8 mouse cellular contexts compared by ENCODE assay signal in genomic region chr5:21055071-21055819, GRCm38 (mm10). TPM values are rescaled to one million over a fixed set of nuclear protein-coding genes. Genes with fewer than 3 reads are reported as not detected.
DNase-seq lines count a peak whose midpoint lies in the region; ATAC-seq and TF ChIP-seq lines count a peak whose summit lies in the region.

No protein-coding gene starts in this region.

- H3K27ac ChIP-seq in embryonic fibroblast, embryonic 13.5 days (ENCODE audit: insufficient read depth, low read length) = peak overlapping the region; percentile 86
- peak overlapping the region; percentile 97 to 99 for H3K27ac ChIP-seq in heart, embryonic 14.5 days (replicated peaks in 1 of 2; ENCODE audit: control insufficient read depth in 1 of 2, insufficient read depth in 1 of 2, low read depth in 2 of 2, low read length in 2 of 2)
- peak overlapping the region; percentile 99 for H3K27ac ChIP-seq in kidney, postnatal 0 days
- H3K27ac ChIP-seq in liver, postnatal 0 days (ENCODE audit: low read depth) = peak overlapping the region; percentile 98

- H3K4me2 ChIP-seq in heart, embryonic 14.5 days (ENCODE audit: low read length) = peak overlapping the region; percentile 73
- H3K4me2 ChIP-seq in kidney, postnatal 0 days (ENCODE audit: low read length) = peak overlapping the region; percentile 72
- peak overlapping the region; percentile 80 for H3K4me2 ChIP-seq in liver, postnatal 0 days (ENCODE audit: low read depth, low read length)

- no peak for TF ChIP-seq POLR2A in embryonic fibroblast, embryonic 13.5 days (IDR thresholded peaks at IDR 0.05; ENCODE audit: low read depth, low read length)

- TF ChIP-seq EP300 in liver, postnatal 0 days (IDR thresholded peaks at IDR 0.05; ENCODE audit: low read depth) = no peak

- TF ChIP-seq CTCF in embryonic fibroblast, embryonic 13.5 days (IDR thresholded peaks at IDR 0.05; ENCODE audit: borderline replicate concordance, insufficient read depth, low read length) = no peak
- TF ChIP-seq CTCF in kidney, postnatal 0 days (IDR thresholded peaks at IDR 0.05; ENCODE audit: low read depth) = no peak
- TF ChIP-seq CTCF in liver, postnatal 0 days (IDR thresholded peaks at IDR 0.05; ENCODE audit: low read depth) = no peak

- H3K4me1 ChIP-seq in embryonic fibroblast, embryonic 13.5 days (ENCODE audit: control insufficient read depth, insufficient read depth, low read length) = peaks cover 3% of the 10 kb centered on the region
- peaks cover 2 to 21% of the 10 kb centered on the region in 2 experiments for H3K4me1 ChIP-seq in heart, embryonic 14.5 days (ENCODE audit: control insufficient read depth in 2 of 2, insufficient read depth in 2 of 2, low read length in 2 of 2)
- H3K4me1 ChIP-seq in kidney, postnatal 0 days (replicated peaks; ENCODE audit: insufficient read depth, low read length) = no peaks in the 10 kb centered on the region
- peaks cover 27% of the 10 kb centered on the region for H3K4me1 ChIP-seq in liver, postnatal 0 days (ENCODE audit: insufficient read depth)

- no peaks in the 10 kb centered on the region for H3K9me3 ChIP-seq in heart, embryonic 14.5 days (ENCODE audit: control insufficient read depth, low read length)
- no peaks in the 10 kb centered on the region for H3K9me3 ChIP-seq in kidney, postnatal 0 days (replicated peaks; ENCODE audit: low read length)
- H3K9me3 ChIP-seq in liver, postnatal 0 days (ENCODE audit: low read length) = no peaks in the 10 kb centered on the region

- ATAC-seq in heart, embryonic 14.5 days (ENCODE audit: insufficient number of reproducible peaks, insufficient read depth, low FRiP score, low read depth) = peak; percentile 13
- ATAC-seq in kidney, postnatal 0 days (replicated peaks; ENCODE audit: low FRiP score, low read depth) = peak; percentile 42
- ATAC-seq in liver, postnatal 0 days = peak; percentile 14

- peak; percentile 62 for DNase-seq in 3T3-L1 (ENCODE audit: low read depth, low spot score)
- peak; percentile 74 to 92 for DNase-seq in adrenal gland, adult (ENCODE audit: inconsistent age in 2 of 2, low spot score in 1 of 2)
- DNase-seq in kidney, postnatal 0 days (ENCODE audit: low spot score) = peak; percentile 65
- DNase-seq in liver, postnatal 0 days = peak; percentile 67
- peak; percentile 31 for DNase-seq in ovary, postnatal 10 days (ENCODE audit: low spot score)
- DNase-seq in urinary bladder, postnatal 10 days (ENCODE audit: low spot score) = peak; percentile 26

- H3K27me3 ChIP-seq in heart, embryonic 14.5 days (ENCODE audit: control insufficient read depth, insufficient read depth, low read length) = no peaks in the 10 kb centered on the region
- H3K27me3 ChIP-seq in kidney, postnatal 0 days (ENCODE audit: insufficient read depth, low read length) = no peaks in the 10 kb centered on the region
- no peaks in the 10 kb centered on the region for H3K27me3 ChIP-seq in liver, postnatal 0 days (ENCODE audit: insufficient read depth, low read length)

- peak overlapping the region; percentile 84 for H3K4me3 ChIP-seq in embryonic fibroblast, embryonic 13.5 days (ENCODE audit: insufficient read depth, low read length)
- H3K4me3 ChIP-seq in heart, embryonic 14.5 days (ENCODE audit: control insufficient read depth in 1 of 2, insufficient read depth in 1 of 2, low read depth in 1 of 2, low read length in 2 of 2) = peak overlapping the region; percentile 96 to 98
- H3K4me3 ChIP-seq in kidney, postnatal 0 days (replicated peaks; ENCODE audit: low read depth, low read length) = peak overlapping the region; percentile 96
- peak overlapping the region; percentile 99 for H3K4me3 ChIP-seq in liver, postnatal 0 days (ENCODE audit: low read depth, low read length)

- H3K36me3 ChIP-seq in heart, embryonic 14.5 days (ENCODE audit: control insufficient read depth, insufficient read depth, low read length) = no peaks in the 10 kb centered on the region
- H3K36me3 ChIP-seq in kidney, postnatal 0 days (ENCODE audit: insufficient read depth, low read length) = no peaks in the 10 kb centered on the region
- H3K36me3 ChIP-seq in liver, postnatal 0 days (replicated peaks; ENCODE audit: insufficient read depth, low read length) = no peaks in the 10 kb centered on the region

- WGBS in heart, embryonic 14.5 days = under 1% methylated on average over 83 of the region's 84 CpGs
- WGBS in kidney, postnatal 0 days = under 1% methylated on average over 58 of the region's 84 CpGs
- WGBS in liver, postnatal 0 days (ENCODE audit: insufficient replicate concordance) = under 1% methylated on average over 69 of the region's 84 CpGs

- peak overlapping the region; percentile 99 for H3K9ac ChIP-seq in heart, embryonic 14.5 days (ENCODE audit: low read length)
- H3K9ac ChIP-seq in kidney, postnatal 0 days (ENCODE audit: low read depth, low read length) = peak overlapping the region; percentile 97
- peak overlapping the region; percentile 98 for H3K9ac ChIP-seq in liver, postnatal 0 days (replicated peaks)

RNA-seq across cellular contexts. Expression of gene Ptpn12, which starts 0.5 kb away (rescaled TPM):
- polyA plus RNA-seq in embryonic fibroblast, embryonic 13.5 days (2011; ENCODE audit: insufficient read length, low read depth, missing spikeins) = 93.5 and 96.4 TPM in 2 replicates
- 20.0 and 22.5 TPM in 2 replicates for polyA plus RNA-seq in heart, embryonic 14.5 days (2014; fragmentation: Nextera tagmentation; extraction: Ambion mirVana)
- polyA plus RNA-seq in kidney, postnatal 0 days (2015; fragmentation: Nextera tagmentation; extraction: Ambion mirVana) = 21.3 and 23.3 TPM in 2 replicates
- polyA plus RNA-seq in liver, postnatal 0 days (2015; fragmentation: Nextera tagmentation; extraction: Ambion mirVana) = 11.3 and 12.5 TPM in 2 replicates

Comparison
In these comparisons a context has a peak if more than half of its experiments do, and no peak if none do; other contexts are left out.
1. Peak in every context shown above with its lines: DNase-seq, ATAC-seq, H3K4me3 ChIP-seq and H3K27ac ChIP-seq.
2. DNase-seq: peak in every context shown above with its lines; median percentile 83 in adrenal gland, adult; 67 in liver, postnatal 0 days; 65 in kidney, postnatal 0 days; 62 in 3T3-L1; 31 in ovary, postnatal 10 days; 26 in urinary bladder, postnatal 10 days.